Mouse (Mus musculus): ENCODE data around the gene Rnf126. TPM values are rescaled to one million over a fixed set of nuclear protein-coding genes. Genes with fewer than 3 reads are reported as not detected.
A peak's percentile ranks its signal among the peaks of the same experiment; 100 is the strongest.

Rnf126 gene
- polyA plus RNA-seq (2014; fragmentation: Nextera tagmentation; extraction: Ambion mirVana): 99.7 and 101 TPM in 2 replicates

GRCm38 (mm10) chr10:79766508-79767325, at the start of gene Rnf126:
TSS of gene Rnf126 (minus strand) at chr10:79766952.
- ATAC-seq (ENCODE audit: insufficient read depth, low FRiP score, low TSS enrichment) (peak; percentile 90), DNase-seq (ENCODE audit: low spot score) (peak; percentile 99)
- peak within 1 kb of the TSS; percentile 89 for H3K27ac ChIP-seq (ENCODE audit: low read depth, low read length)
- peaks cover 22% of the 10 kb centered on the region for H3K4me1 ChIP-seq (ENCODE audit: control insufficient read depth, insufficient read depth, low read length)
- no peaks in the 10 kb centered on the region for H3K27me3 ChIP-seq (ENCODE audit: control insufficient read depth, insufficient read depth, low read length)
- under 1% methylated on average over 97 of the region's 101 CpGs for WGBS
- peaks cover 3% of the 10 kb centered on the region for H3K36me3 ChIP-seq (ENCODE audit: control insufficient read depth, insufficient read depth, low read length)
- H3K9me3 ChIP-seq (ENCODE audit: control insufficient read depth, low read length): no peaks in the 10 kb centered on the region
- H3K9ac ChIP-seq (ENCODE audit: low read length): peak within 1 kb of the TSS; percentile 97
- peak within 1 kb of the TSS; percentile 87 for H3K4me2 ChIP-seq (ENCODE audit: low read depth)
- peak within 1 kb of the TSS; percentile 94 for H3K4me3 ChIP-seq (ENCODE audit: low read depth, low read length)

DNA sequence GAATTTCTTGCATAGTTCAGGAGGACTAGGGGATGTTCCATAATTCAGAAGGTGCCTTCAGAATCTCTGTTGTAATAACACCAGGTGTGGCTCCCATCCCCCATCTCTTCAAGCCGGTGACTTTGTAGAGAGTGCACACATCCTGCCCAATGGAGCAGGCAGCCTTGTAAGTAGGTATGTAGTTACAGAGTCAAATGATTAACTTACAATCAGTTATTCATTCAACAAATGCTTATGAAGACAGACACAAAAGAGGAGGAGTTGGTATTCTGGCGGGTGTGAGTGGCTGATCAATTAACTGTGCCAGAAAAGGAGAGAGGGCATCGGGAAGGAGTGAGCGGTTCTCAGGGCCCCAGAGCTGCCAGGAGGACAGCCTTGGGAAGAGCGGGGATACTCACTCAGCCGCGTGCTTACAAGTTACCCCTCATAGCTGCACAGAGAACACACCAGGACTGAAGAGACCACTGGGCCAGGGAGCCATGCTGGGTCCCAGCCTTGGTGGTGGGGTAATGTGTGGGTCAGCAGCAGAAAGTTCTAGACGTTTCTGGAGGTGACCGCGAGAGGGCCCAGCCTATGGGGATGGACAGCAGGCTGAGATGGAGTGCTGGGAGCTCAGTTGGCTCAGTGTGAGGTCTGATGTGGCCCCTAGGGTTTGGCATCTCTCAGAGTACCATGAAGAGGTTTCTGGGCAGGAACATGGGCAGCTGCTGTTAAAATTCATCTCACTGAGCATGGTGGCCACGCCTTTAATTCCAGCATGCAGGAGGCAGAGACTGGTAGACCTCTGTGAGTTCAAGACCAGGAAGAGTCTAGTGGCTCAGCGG, 49.1 kb upstream of the Rnf126 start:
- 90% methylated on average over 12 of the region's 12 CpGs for WGBS
- Histone ChIP-seq H3K27ac (ENCODE audit: low read depth, low read length) (no peak overlapping the region), H3K4me3 (ENCODE audit: low read depth, low read length) (no peak overlapping the region), H3K27me3 (ENCODE audit: control insufficient read depth, insufficient read depth, low read length) (no peaks in the 10 kb centered on the region), H3K4me1 (ENCODE audit: control insufficient read depth, insufficient read depth, low read length) (no peaks in the 10 kb centered on the region), H3K9ac (ENCODE audit: low read length) (no peak overlapping the region), H3K4me2 (ENCODE audit: low read depth) (no peak overlapping the region), H3K36me3 (ENCODE audit: control insufficient read depth, insufficient read depth, low read length) (peaks cover 13% of the 10 kb centered on the region), H3K9me3 (ENCODE audit: control insufficient read depth, low read length) (no peaks in the 10 kb centered on the region)
- DNase-seq (ENCODE audit: low spot score) (no peak), ATAC-seq (ENCODE audit: insufficient read depth, low FRiP score, low TSS enrichment) (no peak)

DNA sequence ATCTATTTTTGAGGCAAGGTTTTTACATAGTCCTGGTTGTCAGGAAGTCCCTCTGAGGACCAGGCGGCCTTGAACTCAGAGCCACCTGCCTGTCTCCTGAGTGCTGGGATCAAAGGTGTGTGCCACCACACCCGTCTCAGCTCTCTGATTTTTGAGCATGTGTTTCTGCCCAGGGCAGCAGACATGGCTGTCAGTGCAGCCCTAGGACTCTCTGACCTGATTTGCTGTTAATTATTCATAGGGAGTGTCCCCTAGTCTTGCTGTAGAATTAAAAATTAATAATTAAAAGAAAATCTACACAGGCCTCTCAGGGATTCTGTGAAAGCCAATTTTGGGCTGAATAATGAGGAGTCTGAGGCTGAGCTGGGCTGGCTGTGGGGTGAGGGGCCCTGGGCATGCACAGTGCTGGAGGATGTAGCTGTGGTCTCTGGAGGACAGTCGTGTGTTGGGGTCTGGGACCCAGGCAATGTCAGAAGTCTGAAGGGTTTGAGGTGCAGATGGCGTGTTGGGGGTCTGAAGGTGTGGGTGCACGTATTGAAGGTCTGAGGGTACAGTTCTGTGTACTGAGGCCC, 47.6 kb upstream of the Rnf126 start:
- Histone ChIP-seq H3K27ac (ENCODE audit: low read depth, low read length) (no peak overlapping the region), H3K4me3 (ENCODE audit: low read depth, low read length) (no peak overlapping the region), H3K36me3 (ENCODE audit: control insufficient read depth, insufficient read depth, low read length) (peaks cover 11% of the 10 kb centered on the region), H3K27me3 (ENCODE audit: control insufficient read depth, insufficient read depth, low read length) (no peaks in the 10 kb centered on the region), H3K4me1 (ENCODE audit: control insufficient read depth, insufficient read depth, low read length) (no peaks in the 10 kb centered on the region), H3K9ac (ENCODE audit: low read length) (no peak overlapping the region), H3K4me2 (ENCODE audit: low read depth) (no peak overlapping the region), H3K9me3 (ENCODE audit: control insufficient read depth, low read length) (no peaks in the 10 kb centered on the region)
- WGBS: 86% methylated on average over 5 of the region's 5 CpGs
- no peak for DNase-seq (ENCODE audit: low spot score)
- no peak for ATAC-seq (ENCODE audit: insufficient read depth, low FRiP score, low TSS enrichment)

DNA sequence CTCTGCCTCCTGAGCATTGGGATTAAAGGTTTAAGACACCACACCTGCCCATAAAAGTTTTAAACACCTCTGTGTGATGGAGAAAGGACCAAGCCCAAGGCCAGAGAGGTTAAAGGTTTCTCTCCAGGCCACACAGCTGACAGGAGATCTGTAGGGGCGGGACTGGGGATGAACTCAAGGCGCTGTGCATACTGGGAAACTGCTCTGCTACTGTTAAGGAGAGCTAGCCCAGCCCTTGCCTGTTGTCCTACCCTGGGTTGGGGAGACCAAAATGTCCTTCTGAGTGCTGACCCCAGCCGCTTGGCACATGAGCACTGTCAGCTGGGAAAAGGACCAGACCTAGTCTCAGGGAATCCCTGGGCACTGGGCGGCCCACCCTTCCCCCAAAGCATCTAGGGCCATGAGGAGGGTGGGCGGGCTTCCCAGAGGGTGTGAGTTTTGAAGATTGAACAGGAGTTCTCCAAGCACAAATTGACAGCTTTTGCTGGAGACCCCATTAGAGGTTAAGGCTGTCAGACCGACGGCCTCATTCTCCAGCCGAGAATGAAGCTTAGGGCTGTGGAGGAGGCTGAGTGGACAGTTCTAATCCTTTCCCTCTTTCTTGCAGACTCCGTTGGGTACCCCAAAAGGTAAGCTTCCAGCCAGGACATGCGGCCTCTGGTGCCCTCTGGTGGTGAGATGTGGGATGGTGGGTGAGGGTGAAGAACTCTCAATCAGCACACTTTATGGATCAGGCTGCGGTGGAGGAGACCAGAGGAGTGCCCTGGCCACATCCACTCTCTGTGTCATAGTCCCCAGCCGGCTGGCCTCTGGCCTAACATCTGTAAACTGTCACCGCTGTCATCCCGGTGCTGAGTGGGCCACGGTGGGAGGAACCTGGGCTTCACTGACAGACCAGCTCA, 45.2 kb upstream of the Rnf126 start:
- no peak overlapping the region for H3K4me2 ChIP-seq (ENCODE audit: low read depth)
- H3K27me3 ChIP-seq (ENCODE audit: control insufficient read depth, insufficient read depth, low read length): no peaks in the 10 kb centered on the region
- DNase-seq (ENCODE audit: low spot score) (peak; percentile 89), ATAC-seq (ENCODE audit: insufficient read depth, low FRiP score, low TSS enrichment) (peak; percentile 40; the same call in 1 of the 2 replicates)
- H3K4me3 ChIP-seq (ENCODE audit: low read depth, low read length): no peak overlapping the region
- H3K9ac ChIP-seq (ENCODE audit: low read length): no peak overlapping the region
- H3K36me3 ChIP-seq (ENCODE audit: control insufficient read depth, insufficient read depth, low read length): peaks cover 13% of the 10 kb centered on the region
- H3K9me3 ChIP-seq (ENCODE audit: control insufficient read depth, low read length): no peaks in the 10 kb centered on the region
- peaks cover 5% of the 10 kb centered on the region; the same call in 1 of the 2 replicates for H3K4me1 ChIP-seq (ENCODE audit: control insufficient read depth, insufficient read depth, low read length)
- 27% methylated on average over 15 of the region's 15 CpGs for WGBS
- H3K27ac ChIP-seq (ENCODE audit: low read depth, low read length): no peak overlapping the region

DNA sequence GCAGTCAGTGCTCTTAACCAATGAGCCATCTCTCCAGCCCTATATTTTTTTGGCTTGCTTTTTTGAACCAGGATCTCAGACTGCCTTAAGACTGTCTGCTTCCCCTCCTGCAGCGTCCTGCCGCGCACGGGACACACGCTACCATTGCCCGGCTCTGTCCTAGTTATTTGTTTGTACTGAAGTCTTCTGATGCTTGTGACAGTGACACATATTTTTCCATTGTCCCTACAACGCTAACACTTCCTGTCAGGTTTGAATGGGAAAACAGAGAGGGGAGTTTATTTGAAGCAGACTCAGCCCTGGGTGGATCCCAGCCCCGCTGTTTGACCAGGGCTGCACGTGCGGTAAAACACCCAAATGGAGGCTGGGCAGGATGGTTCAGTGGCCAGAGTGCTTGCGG, 42.0 kb upstream of the Rnf126 start:
- Histone ChIP-seq H3K36me3 (ENCODE audit: control insufficient read depth, insufficient read depth, low read length) (peaks cover 8% of the 10 kb centered on the region), H3K9ac (ENCODE audit: low read length) (no peak overlapping the region), H3K9me3 (ENCODE audit: control insufficient read depth, low read length) (no peaks in the 10 kb centered on the region), H3K27me3 (ENCODE audit: control insufficient read depth, insufficient read depth, low read length) (no peaks in the 10 kb centered on the region), H3K4me2 (ENCODE audit: low read depth) (no peak overlapping the region), H3K27ac (ENCODE audit: low read depth, low read length) (0 out of 2 replicates have a peak overlapping the region, but pooled peaks have one; percentile 64), H3K4me1 (ENCODE audit: control insufficient read depth, insufficient read depth, low read length) (peaks cover 31% of the 10 kb centered on the region), H3K4me3 (ENCODE audit: low read depth, low read length) (no peak overlapping the region)
- no peak for ATAC-seq (ENCODE audit: insufficient read depth, low FRiP score, low TSS enrichment)
- WGBS: 90% methylated on average over 11 of the region's 11 CpGs
- no peak for DNase-seq (ENCODE audit: low spot score)

GRCm38 (mm10) chr10:79807826-79808225, 41.1 kb upstream of the Rnf126 start:
- H3K36me3 ChIP-seq (ENCODE audit: control insufficient read depth, insufficient read depth, low read length): peaks cover 8% of the 10 kb centered on the region
- DNase-seq (ENCODE audit: low spot score) (no peak), ATAC-seq (ENCODE audit: insufficient read depth, low FRiP score, low TSS enrichment) (no peak)
- no peak overlapping the region for H3K4me3 ChIP-seq (ENCODE audit: low read depth, low read length)
- H3K27me3 ChIP-seq (ENCODE audit: control insufficient read depth, insufficient read depth, low read length): no peaks in the 10 kb centered on the region
- H3K9me3 ChIP-seq (ENCODE audit: control insufficient read depth, low read length): no peaks in the 10 kb centered on the region
- H3K27ac ChIP-seq (ENCODE audit: low read depth, low read length): peak overlapping the region; percentile 64; the same call in 1 of the 2 replicates
- WGBS: 52% methylated on average over 11 of the region's 11 CpGs
- peaks cover 40% of the 10 kb centered on the region for H3K4me1 ChIP-seq (ENCODE audit: control insufficient read depth, insufficient read depth, low read length)
- no peak overlapping the region for H3K4me2 ChIP-seq (ENCODE audit: low read depth)
- H3K9ac ChIP-seq (ENCODE audit: low read length): 0 out of 2 replicates have a peak overlapping the region, but pooled peaks have one; percentile 12

- WGBS: 76% methylated on average over 10 of the region's 10 CpGs
- Histone ChIP-seq H3K36me3 (ENCODE audit: control insufficient read depth, insufficient read depth, low read length) (peaks cover 8% of the 10 kb centered on the region), H3K27ac (ENCODE audit: low read depth, low read length) (no peak overlapping the region), H3K4me3 (ENCODE audit: low read depth, low read length) (no peak overlapping the region), H3K27me3 (ENCODE audit: control insufficient read depth, insufficient read depth, low read length) (no peaks in the 10 kb centered on the region), H3K9ac (ENCODE audit: low read length) (no peak overlapping the region; the same call in 1 of the 2 replicates), H3K9me3 (ENCODE audit: control insufficient read depth, low read length) (no peaks in the 10 kb centered on the region), H3K4me1 (ENCODE audit: control insufficient read depth, insufficient read depth, low read length) (peaks cover 48% of the 10 kb centered on the region), H3K4me2 (ENCODE audit: low read depth) (no peak overlapping the region)
- DNase-seq (ENCODE audit: low spot score) (no peak), ATAC-seq (ENCODE audit: insufficient read depth, low FRiP score, low TSS enrichment) (no peak)
Measured at GRCm38 (mm10) chr10:79806972-79807371, 40.2 kb upstream of the Rnf126 start.

GRCm38 (mm10) chr10:79806331-79806730, 39.6 kb upstream of the Rnf126 start:
- no peak overlapping the region for H3K4me3 ChIP-seq (ENCODE audit: low read depth, low read length)
- H3K9me3 ChIP-seq (ENCODE audit: control insufficient read depth, low read length): no peaks in the 10 kb centered on the region
- 0 out of 2 replicates have a peak overlapping the region, but pooled peaks have one; percentile 20 for H3K27ac ChIP-seq (ENCODE audit: low read depth, low read length)
- H3K36me3 ChIP-seq (ENCODE audit: control insufficient read depth, insufficient read depth, low read length): peaks cover 8% of the 10 kb centered on the region
- H3K9ac ChIP-seq (ENCODE audit: low read length): no peak overlapping the region; the same call in 1 of the 2 replicates
- ATAC-seq (ENCODE audit: insufficient read depth, low FRiP score, low TSS enrichment) (no peak), DNase-seq (ENCODE audit: low spot score) (no peak)
- 88% methylated on average over 9 of the region's 9 CpGs for WGBS
- H3K4me1 ChIP-seq (ENCODE audit: control insufficient read depth, insufficient read depth, low read length): peaks cover 54% of the 10 kb centered on the region
- no peak overlapping the region for H3K4me2 ChIP-seq (ENCODE audit: low read depth)
- H3K27me3 ChIP-seq (ENCODE audit: control insufficient read depth, insufficient read depth, low read length): no peaks in the 10 kb centered on the region
